Mouse (Mus musculus) lung, adult 10 weeks (tissue): ENCODE measurements around the gene Tma16. TPM values are rescaled to one million over a fixed set of nuclear protein-coding genes. Genes with fewer than 3 reads are reported as not detected.

Source experiments
- polyA plus RNA-seq: library from polyadenylated mRNA; stranded (reverse); fragments of 350-450 nt; fragmentation: Illumina TruSeq; extraction: RNeasy Lipid Tissue Mini Kit (QIAGEN cat#74804); gene quantifications from one replicate; pipeline ENCODE4 v1.2.3, GENCODE M21; 2014; ENCODE audit warnings: low read depth, low replicate concordance; ENCODE audit not compliant: insufficient read depth

Tma16 gene
- polyA plus RNA-seq: 2.3 TPM

GRCm38 (mm10) chr8:66486084-66486763, at the start of gene Tma16:
Gene Tma16 (minus strand): TSS chr8:66486530.

GRCm38 (mm10) chr8:66511537-66511936, 25.2 kb upstream of the Tma16 start, which contains the start of gene Tktl2:
Gene Tktl2 (plus strand): TSS chr8:66511756.

Other genes starting within 250 kb of the Tma16 start
- not detected for gene Tktl2, start 25.2 kb upstream of the Tma16 start, polyA plus RNA-seq
- gene Npy5r, start 201.6 kb upstream of the Tma16 start, polyA plus RNA-seq: not detected
- 2.4 TPM for gene Npy1r, start 210.7 kb upstream of the Tma16 start, polyA plus RNA-seq